Mouse (Mus musculus) ZHBTc4 (cell line): ENCODE results near the gene Anapc7.

Experiments used
- DNase-seq: peaks from one replicate; pipeline ENCODE4 v3.0.0-alpha.2; 2011; ENCODE audit warnings: low read depth, low spot score

The Anapc7 gene

DNA sequence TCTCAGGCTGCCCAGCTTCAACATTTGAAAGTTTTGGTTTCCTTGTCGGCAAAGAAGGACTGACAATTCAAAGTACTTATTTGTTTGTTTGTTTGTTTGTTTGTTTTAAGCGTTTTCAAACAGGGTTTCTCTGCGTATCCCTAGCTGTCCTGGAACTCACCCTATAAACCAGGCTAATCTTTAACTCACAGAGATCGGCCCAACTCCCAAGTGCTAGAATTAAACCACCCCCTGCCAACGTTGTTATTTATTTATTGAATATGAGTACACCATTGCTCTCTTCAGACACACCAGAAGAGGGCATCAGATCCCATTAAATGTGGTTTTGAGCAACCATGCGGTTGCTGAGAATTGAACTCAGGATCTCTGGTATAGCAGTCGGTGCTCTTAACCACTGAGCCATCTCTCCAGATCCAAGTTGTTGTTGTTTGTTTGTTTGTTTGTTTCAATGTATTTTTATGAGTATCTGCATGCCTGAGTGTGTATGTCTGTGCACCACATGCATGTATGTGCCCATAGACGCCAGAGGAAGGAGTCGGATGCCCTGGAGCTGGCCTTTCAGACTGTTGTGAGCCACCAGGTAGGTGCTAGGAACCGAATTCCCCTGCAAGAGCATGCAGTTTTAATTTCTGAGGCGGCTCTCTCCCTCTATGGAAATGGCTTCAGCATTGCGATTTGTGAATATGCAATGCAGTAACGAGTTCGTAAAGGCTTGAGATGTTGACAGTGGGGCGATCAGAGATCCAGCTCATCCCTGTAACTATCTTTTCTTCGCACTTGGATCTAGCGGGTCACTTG, at the start of gene Anapc7:
TSS of gene Anapc7 (plus strand) at position 423 of the 798 bp plus-strand sequence.
- DNase-seq = no peak

GRCm38 (mm10) chr5:122372192-122372769, 49.2 kb upstream of the Anapc7 start, which contains the start of gene Fam216a:
TSS of gene Fam216a (minus strand) at chr5:122372364.
- peak; percentile 100 for DNase-seq

GRCm38 (mm10) chr5:122372878-122373277, 48.6 kb upstream of the Anapc7 start:
- peak; percentile 24 for DNase-seq

- peak; percentile 76 for DNase-seq
These were observed 44.2 kb upstream of the Anapc7 start for GRCm38 (mm10) chr5:122377101-122377833.

DNA sequence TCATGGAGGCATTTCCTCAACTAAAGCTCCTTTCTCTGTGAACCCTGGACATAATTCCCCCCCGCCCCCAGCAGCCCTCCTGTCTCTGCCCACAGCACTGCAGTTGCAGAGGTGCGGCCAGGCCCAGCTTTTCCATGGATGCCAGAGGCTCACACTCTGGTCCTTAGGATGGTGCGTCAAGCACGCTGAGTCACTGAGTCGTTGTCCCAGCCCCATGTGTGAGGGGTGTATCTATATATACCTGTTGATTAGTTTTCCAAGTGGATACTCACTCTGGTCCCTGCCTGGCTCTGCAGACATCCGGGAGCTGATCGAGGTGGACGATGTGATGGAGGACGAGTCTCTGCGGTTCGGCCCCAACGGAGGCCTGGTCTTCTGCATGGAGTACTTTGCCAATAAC, 43.3 kb upstream of the Anapc7 start:
- DNase-seq = no peak

DNA sequence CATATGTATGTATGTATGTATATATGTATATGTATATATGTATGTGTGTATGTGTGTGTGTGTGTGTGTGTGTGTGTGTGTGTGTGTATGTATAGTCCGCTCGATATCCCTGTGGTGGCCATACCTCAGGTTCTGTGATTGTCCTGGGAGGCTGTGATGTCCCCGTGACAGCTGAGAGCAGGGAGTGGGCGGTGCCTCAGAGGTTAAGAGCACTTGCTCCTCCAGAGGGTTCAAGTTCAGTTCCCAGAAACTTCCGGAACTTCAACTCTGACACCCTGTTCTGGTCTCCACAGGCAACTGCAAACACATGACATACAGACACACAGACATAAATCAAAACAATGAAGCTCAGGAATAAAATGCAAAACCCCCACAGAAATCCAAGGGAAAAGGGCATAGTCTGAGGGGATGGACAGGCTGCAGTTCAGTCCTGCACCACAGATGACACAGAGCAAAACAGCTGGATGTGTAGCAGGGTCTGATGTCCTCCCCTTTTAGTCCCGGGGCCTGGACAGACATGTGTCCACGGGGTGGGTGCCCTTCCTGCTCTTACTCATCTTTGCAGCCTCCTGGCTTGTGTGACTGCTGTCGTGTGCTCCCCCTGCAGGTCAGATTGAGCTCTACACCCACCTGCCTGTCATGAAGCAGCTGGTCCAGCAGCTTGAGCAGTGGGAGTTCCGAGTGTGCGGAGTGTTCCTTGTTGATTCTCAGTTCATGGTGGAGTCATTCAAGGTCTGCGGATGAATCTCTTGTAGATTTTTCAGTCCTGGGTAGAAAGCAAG, 41.9 kb upstream of the Anapc7 start:
- peak; percentile 88 for DNase-seq

DNA sequence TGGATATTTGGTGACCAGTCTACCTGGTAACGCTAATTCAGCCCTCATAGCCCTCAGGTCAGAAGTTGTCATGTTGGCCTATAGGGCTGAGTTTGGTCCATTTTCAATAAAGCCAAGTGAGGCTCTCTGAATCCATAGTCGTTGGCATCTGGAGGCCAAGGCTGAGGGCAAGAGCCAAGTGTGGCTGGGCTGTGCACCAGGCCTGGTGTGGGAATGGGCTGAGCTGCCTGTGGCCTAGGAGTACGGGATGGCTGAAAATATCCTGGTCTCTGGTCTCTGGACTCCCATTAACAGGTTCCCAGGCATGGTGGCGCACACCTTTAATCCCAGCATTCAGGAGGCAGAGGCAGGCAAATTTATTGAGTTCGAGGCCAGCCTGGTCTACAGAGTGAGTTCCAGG, 31.5 kb upstream of the Anapc7 start:
- DNase-seq = no peak

DNA sequence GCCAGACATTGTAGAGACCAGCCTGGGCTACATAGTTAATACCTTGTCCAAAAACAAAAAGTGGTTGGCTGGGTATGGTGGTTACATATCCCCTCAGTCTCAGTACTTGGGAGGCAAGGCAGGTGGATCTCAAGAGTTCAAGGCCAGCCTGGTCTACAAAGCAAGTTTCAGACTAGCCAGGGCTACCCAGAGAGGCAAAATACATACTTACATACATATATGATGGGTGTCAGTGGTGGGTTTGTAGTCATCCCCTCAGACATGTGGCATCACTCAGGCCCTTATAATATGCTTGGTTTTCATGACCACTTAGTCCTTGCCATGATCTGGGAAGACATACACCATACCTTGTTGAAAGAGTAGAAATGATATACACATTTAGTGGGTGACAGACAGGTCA, 30.8 kb upstream of the Anapc7 start:
- DNase-seq = no peak

GRCm38 (mm10) chr5:122391178-122391785, 30.2 kb upstream of the Anapc7 start:
- DNase-seq = no peak

GRCm38 (mm10) chr5:122391786-122392180, 29.7 kb upstream of the Anapc7 start, which contains the start of gene Arpc3:
TSS of gene Arpc3 (plus strand) at chr5:122391878.
- DNase-seq = peak; percentile 95

DNA sequence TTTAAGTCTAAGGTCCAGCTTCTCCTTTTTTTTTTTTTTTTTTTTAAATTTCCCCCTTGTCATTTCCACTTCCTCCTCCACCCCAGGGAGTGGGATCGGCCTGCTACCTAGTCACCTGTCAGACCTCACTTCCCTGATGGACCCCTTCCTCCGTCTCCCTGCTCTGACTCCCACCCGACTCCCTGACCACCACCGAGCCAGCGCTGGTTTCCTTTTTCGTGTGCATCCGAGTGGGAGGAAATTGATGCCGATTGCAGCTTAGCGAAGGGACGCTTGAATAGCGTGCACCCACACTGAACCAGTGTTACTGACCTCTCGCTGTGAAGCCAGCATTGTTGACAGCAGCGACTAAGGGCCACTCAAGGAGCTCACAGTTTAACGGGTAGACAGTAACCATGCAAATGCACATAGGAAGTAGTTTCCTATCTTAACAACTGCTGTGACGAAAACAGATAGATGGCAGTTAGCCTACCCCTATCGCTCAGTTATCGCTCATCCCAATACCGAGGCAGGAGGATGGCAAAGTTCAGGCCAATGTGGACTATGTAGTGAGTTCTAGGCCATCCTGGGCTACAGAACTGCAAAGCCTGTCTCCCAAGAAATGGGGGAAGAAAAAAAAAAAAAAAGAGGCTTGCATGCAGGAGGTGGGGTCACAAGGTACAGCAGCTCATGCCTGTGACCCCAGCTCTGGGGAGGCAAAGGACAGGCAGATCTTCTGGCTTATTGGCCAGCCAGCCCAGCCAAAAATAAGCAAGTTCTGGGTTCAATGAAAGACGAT, 29.1 kb upstream of the Anapc7 start:
- DNase-seq = peak; percentile 11

- DNase-seq = peak; percentile 83
These were observed 27.6 kb upstream of the Anapc7 start for GRCm38 (mm10) chr5:122393887-122394286.

DNA sequence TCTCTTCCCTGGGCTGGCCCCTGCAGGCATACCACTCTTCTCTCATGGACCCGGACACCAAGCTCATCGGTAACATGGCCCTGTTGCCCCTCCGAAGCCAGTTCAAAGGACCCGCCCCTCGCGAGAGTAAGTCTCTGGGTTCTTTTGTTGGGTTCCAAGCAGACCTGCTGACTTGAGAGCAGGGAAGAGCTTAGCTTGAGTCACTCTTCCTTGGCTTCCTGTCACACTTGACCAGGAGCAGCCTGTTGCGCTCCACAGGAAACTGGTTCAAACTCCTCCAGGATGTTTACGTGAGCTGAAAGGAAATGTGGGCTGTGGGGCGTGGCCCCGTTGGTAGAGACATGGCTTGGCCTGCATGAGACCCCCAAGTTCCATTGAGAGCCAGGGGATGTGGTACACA, 24.7 kb upstream of the Anapc7 start:
- peak; percentile 75 for DNase-seq

DNA sequence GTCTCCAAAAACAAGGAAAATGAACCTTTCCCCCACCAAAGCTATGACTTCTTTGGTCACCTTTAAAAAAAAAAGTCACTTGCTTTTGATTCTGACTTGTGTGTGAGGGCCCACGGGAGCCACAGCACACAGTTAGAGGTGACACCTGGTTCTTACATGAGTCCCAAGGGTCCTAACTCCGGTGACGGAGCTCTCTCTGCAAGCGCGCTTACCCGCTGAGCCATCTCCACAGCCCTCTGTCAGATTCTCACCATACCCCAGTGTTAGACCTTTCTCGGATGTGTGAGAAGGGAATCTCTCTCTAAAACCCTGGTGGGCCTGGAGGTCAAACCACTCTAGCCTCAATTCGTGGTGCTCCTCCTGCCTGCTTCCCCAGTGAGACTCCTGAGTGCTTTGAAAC, 24.0 kb upstream of the Anapc7 start:
- DNase-seq = no peak

- DNase-seq = no peak
These were observed 21.6 kb upstream of the Anapc7 start for GRCm38 (mm10) chr5:122399871-122400270.

DNA sequence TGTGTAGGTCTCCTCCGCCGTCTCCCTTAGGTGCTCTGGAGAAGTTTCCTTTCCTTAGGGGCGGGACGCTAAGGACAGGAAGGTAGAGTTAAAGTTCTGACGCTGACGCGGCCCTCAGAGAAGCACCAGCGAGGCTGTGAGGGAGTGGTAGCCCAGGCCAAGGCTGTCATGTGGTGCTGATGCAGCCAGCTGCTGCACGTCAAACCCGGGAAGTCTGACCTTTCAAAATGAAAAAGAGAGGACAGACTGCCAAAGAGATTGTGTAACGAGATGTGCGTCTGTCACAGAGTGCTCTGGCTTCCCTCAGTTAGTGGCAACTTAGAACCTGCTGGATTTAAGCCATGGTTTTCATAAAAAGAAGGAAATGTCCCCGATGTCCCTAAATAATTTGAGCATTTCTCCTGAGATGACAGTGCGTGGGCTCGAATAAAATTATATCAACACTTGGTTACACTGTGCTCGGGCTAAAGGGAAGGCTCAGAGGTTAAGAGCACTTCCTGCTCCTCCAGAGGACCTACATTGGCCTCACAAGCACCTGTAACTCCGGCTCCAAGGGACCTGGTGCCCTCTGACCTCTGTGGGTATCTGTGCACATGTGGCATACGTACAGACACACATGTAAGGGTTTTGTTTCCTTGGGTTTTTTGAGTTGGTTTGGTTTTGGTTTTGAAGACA, 20.7 kb upstream of the Anapc7 start:
- no peak for DNase-seq

DNA sequence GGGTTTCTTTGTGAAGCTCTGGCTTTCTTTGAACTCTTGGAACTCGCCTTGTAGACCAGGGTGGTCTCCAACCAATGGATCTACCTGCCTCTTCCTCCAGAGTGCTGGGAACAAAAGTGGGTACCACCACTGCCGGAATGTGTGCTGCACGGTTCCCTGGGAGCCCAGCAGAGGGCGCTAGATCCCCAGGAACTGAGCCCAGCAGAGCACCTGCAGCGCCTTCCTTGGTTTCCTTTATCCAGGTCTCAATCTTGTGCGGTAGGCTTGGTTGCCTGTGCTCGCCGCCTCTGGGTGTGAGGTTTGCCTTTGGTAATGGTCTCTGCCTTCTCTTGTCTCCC, 20.2 kb upstream of the Anapc7 start:
- DNase-seq = peak; percentile 82

- no peak for DNase-seq
These were observed 19.3 kb upstream of the Anapc7 start for GRCm38 (mm10) chr5:122402160-122402559.

- DNase-seq = no peak
These were observed 18.7 kb upstream of the Anapc7 start for GRCm38 (mm10) chr5:122402772-122403171.

- DNase-seq = no peak
These were observed 18.1 kb upstream of the Anapc7 start for GRCm38 (mm10) chr5:122403362-122403761.
